Comparison of ENCODE assay signal across 9 mouse cellular contexts in genomic region chr17:69416163-69416562, GRCm38 (mm10). TPM values are rescaled to one million over a fixed set of nuclear protein-coding genes. Genes with fewer than 3 reads are reported as not detected.
DNase-seq lines count a peak whose midpoint lies in the region; ATAC-seq and TF ChIP-seq lines count a peak whose summit lies in the region.
"Had no signal": no experiment of that assay in that cellular context is flagged by ENCODE, and none has a peak within 500 bp of the region (broad histone marks: within the 10 kb centered on the region; RNA-seq: fewer than 3 reads in every experiment).

No protein-coding gene starts in this region.

- peak overlapping the region; percentile 84 for H3K9ac ChIP-seq in heart, postnatal 0 days (replicated peaks; ENCODE audit: low read depth, low read length)
- H3K9ac ChIP-seq in midbrain, embryonic 16.5 days (ENCODE audit: low read depth, low read length): no peak overlapping the region

- no peaks in the 10 kb centered on the region for H3K36me3 ChIP-seq in heart, postnatal 0 days (replicated peaks; ENCODE audit: control insufficient read depth, insufficient read depth, low read length)
- no peaks in the 10 kb centered on the region for H3K36me3 ChIP-seq in midbrain, embryonic 16.5 days (ENCODE audit: control insufficient read depth, insufficient read depth, low read length)

- no peak for ATAC-seq in heart, postnatal 0 days (ENCODE audit: insufficient read depth, low read depth)
- ATAC-seq in midbrain, embryonic 16.5 days: no peak

- no peaks in the 10 kb centered on the region for H3K9me3 ChIP-seq in heart, postnatal 0 days (replicated peaks; ENCODE audit: control insufficient read depth, low read length)
- no peaks in the 10 kb centered on the region for H3K9me3 ChIP-seq in midbrain, embryonic 16.5 days (replicated peaks; ENCODE audit: control insufficient read depth, low read length, poor library complexity, severe bottlenecking)

- no peaks in the 10 kb centered on the region for H3K27me3 ChIP-seq in heart, postnatal 0 days (ENCODE audit: control insufficient read depth, insufficient read depth, low read length)
- H3K27me3 ChIP-seq in midbrain, embryonic 16.5 days (ENCODE audit: control insufficient read depth, insufficient read depth, low read depth, low read length): no peaks in the 10 kb centered on the region

- peak overlapping the region; percentile 79 for H3K4me3 ChIP-seq in heart, postnatal 0 days (ENCODE audit: low read depth, low read length)
- H3K4me3 ChIP-seq in midbrain, embryonic 16.5 days (ENCODE audit: low read depth, low read length): peak overlapping the region; percentile 83; the same call in 1 of the 2 replicates

- no peak for DNase-seq in heart, postnatal 0 days (ENCODE audit: low spot score)
- no peak for DNase-seq in heart, adult 11 months
- peak; percentile 24 for DNase-seq in T-cell, adult 2 months (ENCODE audit: low spot score)
- DNase-seq in induced T-regulatory cell, adult 2 months (ENCODE audit: low read depth): peak; percentile 41
- no peak for DNase-seq in adrenal gland, adult (ENCODE audit: inconsistent age in 2 of 2, low spot score in 1 of 2)
- DNase-seq in adrenal gland, postnatal 4 days (ENCODE audit: low spot score in 2 of 2): no peak
- DNase-seq in layer of hippocampus, adult 11-12 months (ENCODE audit: low spot score): no peak
- DNase-seq: gastrocnemius, postnatal 14 days had no signal

- no peaks in the 10 kb centered on the region for H3K4me1 ChIP-seq in heart, postnatal 0 days (ENCODE audit: control insufficient read depth, insufficient read depth)
- peaks cover 6% of the 10 kb centered on the region for H3K4me1 ChIP-seq in midbrain, embryonic 16.5 days (ENCODE audit: control insufficient read depth, insufficient read depth, low read length)

- peak overlapping the region; percentile 87 for H3K4me2 ChIP-seq in heart, postnatal 0 days (ENCODE audit: low read depth, low read length)
- H3K4me2 ChIP-seq in midbrain, embryonic 16.5 days (ENCODE audit: low read length): peak overlapping the region; percentile 84

- TF ChIP-seq EP300 in heart, postnatal 0 days (IDR thresholded peaks at IDR 0.05; ENCODE audit: low read depth): no peak

- H3K27ac ChIP-seq in heart, postnatal 0 days (ENCODE audit: low read depth): peak overlapping the region; percentile 96
- H3K27ac ChIP-seq in midbrain, embryonic 16.5 days (ENCODE audit: low read length): no peak overlapping the region

- no peak for TF ChIP-seq CTCF in heart, postnatal 0 days (IDR thresholded peaks at IDR 0.05; ENCODE audit: low read depth)

RNA-seq across cellular contexts. Expression of gene Akain1, which starts 23.0 kb away (rescaled TPM):
- 0.08 TPM in 1 of 2 replicates, not detected in the other for total RNA-seq in heart, postnatal 0 days (2014; rRNA removed; ENCODE audit: low replicate concordance)
- polyA plus RNA-seq in heart, postnatal 0 days (2015; fragmentation: Nextera tagmentation; extraction: Ambion mirVana): 0.04 TPM in 1 of 2 replicates, not detected in the other
- 0.40 and 0.75 TPM in 2 replicates for polyA plus RNA-seq in midbrain, embryonic 16.5 days (2015; fragmentation: Nextera tagmentation; extraction: Ambion mirVana)
- under 1 TPM; 0.11 to 0.17 TPM for total RNA-seq in adrenal gland, postnatal 4 days (2021)
- total RNA-seq: gastrocnemius, postnatal 14 days had no signal

RNA-seq across cellular contexts. Expression of gene Zbtb14, which starts 33.3 kb away (rescaled TPM):
- 6.0 and 8.4 TPM in 2 replicates for total RNA-seq in heart, postnatal 0 days (2014; rRNA removed; ENCODE audit: low replicate concordance)
- 8.8 and 10.4 TPM in 2 replicates for polyA plus RNA-seq in heart, postnatal 0 days (2015; fragmentation: Nextera tagmentation; extraction: Ambion mirVana)
- 32.2 and 34.9 TPM in 2 replicates for polyA plus RNA-seq in midbrain, embryonic 16.5 days (2015; fragmentation: Nextera tagmentation; extraction: Ambion mirVana)
- total RNA-seq in adrenal gland, postnatal 4 days (2021): 10 to 100 TPM; 23.2 to 23.7 TPM

Comparison
In these comparisons a context has a peak if more than half of its experiments do, and no peak if none do; other contexts are left out.
1. DNase-seq: peak in T-cell, adult 2 months (single experiment) and induced T-regulatory cell, adult 2 months (single experiment); none in heart, postnatal 0 days (single experiment), heart, adult 11 months (single experiment), adrenal gland, adult (0 of 2), adrenal gland, postnatal 4 days (0 of 2) and layer of hippocampus, adult 11-12 months (single experiment).